Mouse (Mus musculus) forebrain, embryonic 13.5 days (tissue): ENCODE data around the gene Fbxl18. TPM values are rescaled to one million over a fixed set of nuclear protein-coding genes. Genes with fewer than 3 reads are reported as not detected.

Source experiments
- ATAC-seq: fragments of 200-750 bp; cut with Nextera tagmentation; 2 replicates; pipeline ENCODE4 v1.8.0; 2017
- H3K27ac ChIP-seq: fragments of 300-500 bp; sonication (generic); 2 replicates; pipeline ENCODE4 v1.5.1; 2015; ENCODE audit warnings: inconsistent platforms, mild to moderate bottlenecking, moderate library complexity
- H3K27me3 ChIP-seq: fragments of 300-500 bp; sonication (generic); 2 replicates; pipeline ENCODE4 v1.6.1; 2015; ENCODE audit warnings: mild to moderate bottlenecking, inconsistent platforms
- H3K36me3 ChIP-seq: fragments of 300-500 bp; sonication (generic); 2 replicates; pipeline ENCODE4 v1.6.1; 2015; ENCODE audit warnings: mild to moderate bottlenecking, inconsistent platforms; ENCODE audit not compliant: poor library complexity, severe bottlenecking
- H3K4me1 ChIP-seq: fragments of 300-500 bp; sonication (generic); 2 replicates; pipeline ENCODE4 v1.6.1; 2015; ENCODE audit warnings: inconsistent platforms
- H3K4me2 ChIP-seq: fragments of 300-500 bp; sonication (generic); 2 replicates; pipeline ENCODE4 v1.6.1; 2015; ENCODE audit warnings: inconsistent platforms, mild to moderate bottlenecking, moderate library complexity
- H3K4me3 ChIP-seq: fragments of 300-500 bp; sonication (generic); 2 replicates; pipeline ENCODE4 v1.5.1; 2015; ENCODE audit warnings: mild to moderate bottlenecking, inconsistent platforms
- H3K9ac ChIP-seq: fragments of 300-500 bp; sonication (generic); 2 replicates; pipeline ENCODE4 v1.6.1; 2015; ENCODE audit warnings: mild to moderate bottlenecking, inconsistent platforms
- H3K9me3 ChIP-seq: fragments of 300-500 bp; sonication (generic); replicated peaks from 2 replicates; pipeline ENCODE4 v1.6.1; 2016; ENCODE audit warnings: inconsistent platforms
- WGBS: fragments of 180-500 bp; shearing (Covaris S2); methylation state at CpG from one replicate; pipeline ENCODE4 v1.1.7; 2015; 5-methylcytosine and 5-hydroxymethylcytosine counted together
- polyA plus RNA-seq: library from polyadenylated mRNA; unstranded; fragments of >200 nt; fragmentation: Nextera tagmentation; extraction: Ambion mirVana; gene quantifications from 2 replicates; pipeline ENCODE4 v1.2.1, GENCODE M21; 2015

Fbxl18 gene
- polyA plus RNA-seq: 30.7 and 35.1 TPM in 2 replicates

DNA sequence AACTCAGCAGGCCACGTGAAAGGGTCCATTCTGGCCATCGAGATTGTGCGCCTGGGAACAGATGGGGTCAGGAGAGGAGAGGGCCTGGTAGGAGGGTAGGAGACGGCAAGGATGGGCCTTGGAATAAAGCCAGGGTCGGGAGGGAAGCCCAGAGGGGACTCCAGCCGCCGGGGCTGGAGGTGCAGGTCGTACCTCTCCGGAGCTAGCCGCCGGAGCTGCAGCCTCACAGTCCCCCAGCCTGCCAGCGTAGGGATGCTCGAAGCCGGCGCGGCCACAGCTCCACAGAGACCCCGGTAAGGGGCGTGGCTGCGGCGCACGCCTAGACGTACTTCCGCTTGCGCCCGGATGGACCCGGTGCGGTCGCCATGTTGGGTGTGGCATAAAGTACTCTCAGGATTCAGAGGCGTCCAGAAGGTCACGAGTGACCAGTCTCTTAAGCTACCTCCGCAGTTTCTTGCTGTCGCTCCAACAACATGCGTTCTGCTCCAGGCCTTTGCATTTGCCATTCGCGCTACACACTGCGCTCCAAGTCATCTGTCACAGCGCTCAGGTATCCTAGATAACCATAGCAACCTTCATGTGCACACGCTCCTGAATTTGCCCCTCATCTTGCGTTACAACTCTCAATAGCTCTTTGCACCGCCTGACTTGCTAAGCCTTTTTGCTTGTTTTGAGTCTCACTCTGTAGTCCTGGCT, at the start of gene Fbxl18:
Gene Fbxl18, minus strand, starts transcription at position 504 of the 696 bp plus-strand sequence.
- H3K9me3 ChIP-seq: no peaks in the 10 kb centered on the region
- peak within 1 kb of the TSS; percentile 94 for H3K9ac ChIP-seq
- peak; percentile 97 for ATAC-seq
- under 1% methylated on average over 40 of the region's 40 CpGs for WGBS
- peak within 1 kb of the TSS; percentile 77 for H3K4me2 ChIP-seq
- peaks cover 25% of the 10 kb centered on the region for H3K4me1 ChIP-seq
- H3K36me3 ChIP-seq: peaks cover 12% of the 10 kb centered on the region
- peak within 1 kb of the TSS; percentile 75; the same call in 1 of the 2 replicates for H3K27ac ChIP-seq
- peak within 1 kb of the TSS; percentile 79 for H3K4me3 ChIP-seq
- H3K27me3 ChIP-seq: no peaks in the 10 kb centered on the region

DNA sequence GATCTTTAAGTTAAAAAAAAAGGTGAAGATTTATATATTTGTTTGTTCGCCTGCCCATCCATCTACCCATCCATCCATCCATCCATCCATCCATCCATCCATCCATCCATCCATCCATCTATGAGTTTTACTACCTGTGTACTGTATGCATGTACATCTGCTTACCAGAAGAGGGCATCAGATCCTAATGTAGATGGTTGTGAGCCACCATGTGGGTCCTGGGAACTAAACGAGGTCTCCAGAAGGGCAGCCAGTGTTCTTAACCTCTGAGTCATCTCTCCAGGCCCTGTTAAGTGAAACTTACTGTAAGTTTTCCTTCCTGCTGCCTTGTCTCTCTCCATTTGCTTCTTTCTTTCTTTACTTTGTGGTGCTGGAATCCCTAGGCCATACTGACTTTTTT, 45.2 kb upstream of the Fbxl18 start:
- Histone ChIP-seq H3K4me1 (peaks cover 6% of the 10 kb centered on the region), H3K9me3 (0 out of 2 replicates have a peak, but pooled peaks cover 3% of the 10 kb centered on the region), H3K27me3 (no peaks in the 10 kb centered on the region), H3K36me3 (no peaks in the 10 kb centered on the region), H3K4me2 (no peak overlapping the region), H3K4me3 (no peak overlapping the region), H3K9ac (no peak overlapping the region), H3K27ac (no peak overlapping the region)
- WGBS: 66% methylated on average over 2 of the region's 2 CpGs
- no peak for ATAC-seq

DNA sequence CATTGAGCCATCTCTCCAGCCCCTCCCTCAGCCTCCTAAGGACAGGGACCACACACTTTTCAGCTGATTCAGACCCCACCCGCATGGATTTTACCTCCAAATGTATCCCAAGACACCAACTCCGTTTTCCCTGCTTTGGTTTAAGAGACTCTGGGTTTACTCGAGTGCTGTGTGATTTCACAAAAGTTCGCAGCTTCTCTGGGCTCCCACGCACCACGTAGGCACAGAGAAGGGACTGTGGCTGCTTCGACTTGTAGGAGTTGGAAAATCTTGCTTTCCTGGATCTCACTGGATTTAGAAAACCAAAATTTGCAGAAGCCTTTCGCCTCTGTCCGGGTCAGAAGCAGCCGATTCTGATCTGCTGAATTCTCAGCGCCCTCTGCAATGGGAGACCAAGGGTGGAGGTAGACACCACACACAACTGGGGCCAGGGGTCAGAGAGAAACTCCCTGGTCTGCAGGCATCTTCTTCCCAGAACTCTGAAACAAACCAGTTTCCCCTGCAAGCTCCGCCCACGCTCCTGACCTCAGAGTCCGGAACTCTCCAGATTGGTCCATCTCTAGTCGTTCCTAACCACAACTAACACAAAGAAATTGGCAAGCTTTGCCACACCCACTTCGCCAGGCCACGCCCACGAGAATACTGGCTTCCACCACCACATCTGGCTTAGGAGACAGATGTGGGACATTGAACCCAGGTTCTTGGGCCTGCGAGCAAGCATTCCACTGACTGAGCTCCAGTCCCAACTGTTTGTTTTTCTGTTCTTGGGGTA, 42.9 kb upstream of the Fbxl18 start:
- Histone ChIP-seq H3K4me3 (no peak overlapping the region), H3K9ac (no peak overlapping the region), H3K27ac (no peak overlapping the region), H3K4me2 (no peak overlapping the region), H3K36me3 (no peaks in the 10 kb centered on the region), H3K27me3 (no peaks in the 10 kb centered on the region), H3K4me1 (peaks cover 6% of the 10 kb centered on the region), H3K9me3 (0 out of 2 replicates have a peak, but pooled peaks cover 3% of the 10 kb centered on the region)
- WGBS: 34% methylated on average over 19 of the region's 19 CpGs
- ATAC-seq: no peak

DNA sequence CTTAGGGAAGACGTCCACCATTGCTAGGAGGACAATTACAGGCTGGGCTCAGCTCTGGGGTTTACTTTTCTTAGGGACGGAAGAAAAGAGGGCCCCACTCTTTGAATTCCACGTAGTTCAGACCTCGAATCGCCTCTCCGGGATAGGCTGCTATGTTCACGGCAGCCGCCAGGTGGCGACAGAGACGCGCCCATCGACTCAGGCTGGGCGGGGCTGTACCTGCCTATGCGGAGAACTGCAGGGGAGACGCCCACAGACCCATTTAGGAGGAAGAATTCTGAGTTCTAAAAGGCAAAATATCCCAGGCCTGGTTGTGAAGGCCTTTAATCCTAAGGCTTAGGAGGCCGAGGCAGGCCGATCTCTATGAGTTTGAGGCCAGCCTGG, 41.1 kb upstream of the Fbxl18 start:
- Histone ChIP-seq H3K9ac (peak overlapping the region; percentile 54), H3K27ac (no peak overlapping the region), H3K9me3 (0 out of 2 replicates have a peak, but pooled peaks cover 3% of the 10 kb centered on the region), H3K4me1 (peaks cover 12% of the 10 kb centered on the region), H3K4me3 (peak overlapping the region; percentile 21; the same call in 1 of the 2 replicates), H3K36me3 (no peaks in the 10 kb centered on the region), H3K4me2 (peak overlapping the region; percentile 48), H3K27me3 (no peaks in the 10 kb centered on the region)
- WGBS: 4% methylated on average over 17 of the region's 17 CpGs
- ATAC-seq: peak; percentile 54

DNA sequence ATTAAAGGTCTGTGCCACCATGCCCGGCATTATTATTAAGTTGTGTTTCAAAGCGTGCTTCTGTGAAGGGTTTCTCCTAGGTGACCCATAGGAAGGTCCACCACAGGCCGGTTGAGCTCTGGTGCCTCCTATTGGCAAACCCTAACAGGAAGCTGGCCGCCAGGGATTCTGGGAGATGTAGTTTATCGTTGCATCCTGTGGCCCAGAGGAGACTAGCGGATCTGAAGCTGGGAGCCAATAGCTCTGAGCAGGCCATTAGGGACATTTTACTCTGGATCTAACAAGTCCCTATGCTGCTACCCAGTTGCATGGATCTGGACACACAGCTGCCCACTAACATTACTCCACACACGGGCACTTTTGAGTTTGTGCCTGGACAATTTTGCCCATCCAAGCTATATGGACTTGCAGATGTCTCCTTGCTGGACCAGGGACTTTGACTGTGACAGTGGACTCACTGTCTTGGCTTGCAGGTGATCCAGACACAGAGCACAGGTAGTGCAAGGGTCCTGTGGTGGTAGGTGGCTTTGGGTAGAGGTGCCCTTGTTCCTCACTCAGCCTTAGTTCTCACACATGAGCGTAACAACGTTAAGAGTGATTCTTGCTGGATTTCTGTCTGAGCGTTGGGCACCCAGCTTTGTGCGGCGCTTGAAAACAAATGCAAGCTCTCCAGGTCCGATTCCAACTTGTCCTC, 40.6 kb upstream of the Fbxl18 start:
- WGBS: 16% methylated on average over 13 of the region's 13 CpGs
- H3K27ac ChIP-seq: no peak overlapping the region

DNA sequence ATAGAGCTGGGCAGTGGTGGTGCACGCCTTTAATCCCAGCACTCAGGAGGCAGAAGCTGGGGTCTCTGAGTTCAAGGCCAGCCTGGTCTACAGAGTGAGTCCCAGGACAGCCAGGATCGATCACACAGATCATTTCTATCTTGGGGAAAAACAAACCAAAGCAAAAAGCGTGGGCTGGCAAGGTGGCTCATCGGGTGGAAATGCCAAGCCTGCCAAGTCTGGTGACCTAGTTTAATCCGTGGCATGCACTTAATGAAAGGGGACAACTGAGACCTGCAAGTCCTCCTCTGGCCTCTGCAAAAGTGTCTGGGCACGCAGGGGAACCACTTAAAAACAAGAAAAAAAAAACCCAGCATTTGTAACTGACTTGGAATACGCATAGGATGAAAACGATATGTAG, 37.5 kb upstream of the Fbxl18 start:
- WGBS: 84% methylated on average over 8 of the region's 8 CpGs
- no peak for ATAC-seq
- H3K27ac ChIP-seq: no peak overlapping the region
- peaks cover 16% of the 10 kb centered on the region for H3K4me1 ChIP-seq
- peaks cover 9% of the 10 kb centered on the region; the same call in 1 of the 2 replicates for H3K27me3 ChIP-seq
- H3K4me3 ChIP-seq: no peak overlapping the region
- no peak overlapping the region for H3K4me2 ChIP-seq
- H3K9me3 ChIP-seq: no peaks in the 10 kb centered on the region
- H3K9ac ChIP-seq: no peak overlapping the region
- H3K36me3 ChIP-seq: no peaks in the 10 kb centered on the region

More for the DNA sequence above, 40.6 kb upstream of the Fbxl18 start:
- ATAC-seq: peak; percentile 76
- Histone ChIP-seq H3K36me3 (no peaks in the 10 kb centered on the region), H3K4me2 (peak overlapping the region; percentile 48), H3K9me3 (0 out of 2 replicates have a peak, but pooled peaks cover 2% of the 10 kb centered on the region), H3K27me3 (no peaks in the 10 kb centered on the region), H3K9ac (peak overlapping the region; percentile 54), H3K4me3 (peak overlapping the region; percentile 21; the same call in 1 of the 2 replicates), H3K4me1 (peaks cover 12% of the 10 kb centered on the region)

DNA sequence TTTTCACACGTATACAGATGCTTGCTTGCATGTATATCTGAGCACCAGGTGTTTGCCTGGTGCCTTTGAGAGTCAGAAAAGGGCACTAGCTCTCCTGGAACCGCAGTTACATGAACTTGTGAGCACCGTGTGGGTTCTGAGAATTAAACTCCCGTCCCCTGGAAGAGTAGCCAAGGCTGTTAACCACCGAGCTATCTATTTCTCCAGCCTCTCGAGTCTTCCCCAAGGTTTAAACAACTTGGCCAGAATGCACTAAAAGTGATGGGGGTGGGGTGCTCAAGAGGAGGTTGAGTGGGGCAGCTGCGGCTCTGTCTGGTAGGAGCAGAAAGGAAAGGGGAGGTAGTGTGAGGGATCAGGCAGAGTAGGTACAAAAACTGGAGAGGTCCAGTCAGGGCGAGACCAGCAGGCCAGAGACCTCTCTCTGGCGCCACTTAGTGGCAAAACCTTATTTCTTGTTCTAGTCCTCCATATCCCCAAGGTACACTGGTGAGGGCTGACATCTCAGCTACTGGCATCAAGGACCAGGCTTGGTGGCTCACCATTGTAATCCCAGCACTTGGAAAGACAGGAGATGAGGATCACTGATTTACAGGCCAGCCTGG, 37.0 kb upstream of the Fbxl18 start:
- Histone ChIP-seq H3K27me3 (peaks cover 12% of the 10 kb centered on the region; the same call in 1 of the 2 replicates), H3K4me2 (no peak overlapping the region), H3K4me1 (peaks cover 16% of the 10 kb centered on the region), H3K9ac (no peak overlapping the region), H3K4me3 (no peak overlapping the region), H3K36me3 (no peaks in the 10 kb centered on the region), H3K27ac (no peak overlapping the region), H3K9me3 (no peaks in the 10 kb centered on the region)
- ATAC-seq: peak; percentile 32; the same call in 1 of the 2 replicates
- 23% methylated on average over 9 of the region's 9 CpGs for WGBS

DNA sequence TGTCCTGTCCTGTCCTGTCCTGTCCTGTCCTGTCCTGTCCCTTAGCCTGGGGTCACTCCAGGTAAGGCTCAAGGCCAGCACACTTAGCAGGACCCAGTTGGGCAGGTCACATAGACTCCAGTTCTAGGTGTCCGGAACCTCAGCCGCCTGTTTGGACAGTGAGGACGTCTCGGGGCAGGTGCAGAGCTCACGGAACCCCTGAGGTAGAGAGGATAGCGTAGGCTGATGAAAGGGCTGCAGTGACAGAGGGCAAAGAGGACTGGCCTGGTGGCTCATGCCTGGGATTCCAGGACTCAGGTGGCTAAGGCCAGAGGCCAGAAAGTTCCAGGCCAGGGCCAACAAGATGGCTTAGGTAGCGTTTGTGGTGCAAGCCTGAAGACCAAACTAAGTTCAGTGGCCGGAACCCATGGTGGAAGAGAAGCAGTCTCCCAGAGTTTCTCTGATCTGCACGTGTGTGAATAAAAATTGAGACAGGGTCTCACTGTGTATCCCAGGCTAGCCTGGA, 36.1 kb upstream of the Fbxl18 start:
- Histone ChIP-seq H3K4me3 (no peak overlapping the region), H3K27ac (no peak overlapping the region), H3K36me3 (no peaks in the 10 kb centered on the region), H3K9me3 (no peaks in the 10 kb centered on the region), H3K27me3 (peaks cover 12% of the 10 kb centered on the region; the same call in 1 of the 2 replicates), H3K4me2 (no peak overlapping the region), H3K4me1 (peaks cover 21% of the 10 kb centered on the region), H3K9ac (no peak overlapping the region)
- ATAC-seq: no peak
- 86% methylated on average over 9 of the region's 9 CpGs for WGBS

DNA sequence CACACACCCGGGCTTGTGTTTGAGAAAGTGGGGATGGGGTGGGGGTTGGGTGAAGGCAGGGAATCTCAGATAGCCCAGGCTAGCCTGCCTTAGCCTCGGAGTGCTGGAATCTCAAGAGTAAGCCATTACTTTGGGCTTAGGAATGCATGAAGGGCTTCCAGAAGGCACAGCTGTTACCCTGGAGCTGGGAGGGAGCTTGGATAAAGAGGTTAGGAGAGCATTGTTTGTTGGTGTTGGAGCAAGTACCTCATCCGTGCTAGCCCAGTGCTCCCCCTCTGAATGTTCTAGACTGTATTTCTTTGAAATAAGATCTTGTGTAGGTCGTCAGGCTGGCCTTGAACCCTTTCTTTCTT, 34.2 kb upstream of the Fbxl18 start:
- no peak overlapping the region for H3K27ac ChIP-seq
- ATAC-seq: no peak

DNA sequence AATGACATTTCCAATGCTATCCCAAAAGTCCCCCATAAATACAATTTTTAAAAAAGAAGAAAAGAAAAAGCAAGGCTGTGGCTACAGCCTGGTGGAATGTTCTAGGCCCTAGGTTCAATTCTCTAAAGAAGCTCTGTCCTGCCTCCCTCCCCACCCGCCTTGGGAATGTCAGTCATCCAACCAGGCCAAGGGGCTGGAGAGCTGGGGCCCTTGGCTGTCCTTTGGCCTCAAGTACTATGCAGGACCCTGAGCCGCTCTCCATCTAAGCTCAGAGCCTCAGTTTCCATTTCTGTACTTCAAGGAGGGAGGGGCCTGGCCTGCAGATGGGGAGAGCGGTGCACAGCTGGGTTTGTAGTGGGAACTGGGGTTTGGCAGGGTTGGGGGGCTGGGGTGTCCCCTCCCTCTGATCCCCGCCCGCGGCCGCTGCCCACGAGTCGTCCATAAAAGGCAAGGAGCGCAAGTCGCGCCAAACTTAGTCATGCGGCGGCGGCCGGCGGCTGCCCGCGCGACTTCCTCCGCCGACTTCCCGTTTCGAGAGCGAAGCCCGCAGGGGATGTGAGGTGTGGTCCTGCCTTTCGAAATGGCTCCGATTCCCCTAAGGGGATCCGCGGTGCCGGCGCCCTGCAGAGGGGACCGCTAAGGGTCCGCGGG, 33.7 kb upstream of the Fbxl18 start:
- no peak overlapping the region for H3K27ac ChIP-seq
- ATAC-seq: peak; percentile 28; the same call in 1 of the 2 replicates
- WGBS: 4% methylated on average over 35 of the region's 35 CpGs

More for the DNA sequence above, 34.2 kb upstream of the Fbxl18 start:
- Histone ChIP-seq H3K9ac (peak overlapping the region; percentile 37), H3K4me1 (peaks cover 17% of the 10 kb centered on the region; the same call in 1 of the 2 replicates), H3K4me2 (peak overlapping the region; percentile 55), H3K36me3 (no peaks in the 10 kb centered on the region), H3K4me3 (peak overlapping the region; percentile 30), H3K9me3 (no peaks in the 10 kb centered on the region), H3K27me3 (peaks cover 12% of the 10 kb centered on the region; the same call in 1 of the 2 replicates)
- 11% methylated on average over 4 of the region's 4 CpGs for WGBS

More for the DNA sequence above, 33.7 kb upstream of the Fbxl18 start:
- Histone ChIP-seq H3K27me3 (peaks cover 12% of the 10 kb centered on the region; the same call in 1 of the 2 replicates), H3K9me3 (no peaks in the 10 kb centered on the region), H3K36me3 (no peaks in the 10 kb centered on the region), H3K4me1 (peaks cover 17% of the 10 kb centered on the region; the same call in 1 of the 2 replicates), H3K9ac (peak overlapping the region; percentile 37), H3K4me3 (peak overlapping the region; percentile 30), H3K4me2 (peak overlapping the region; percentile 55)
